Comparison of ENCODE assay signal across 24 mouse cellular contexts in genomic region chr1:156852872-156853271, GRCm38 (mm10). TPM values are rescaled to one million over a fixed set of nuclear protein-coding genes. Genes with fewer than 3 reads are reported as not detected.
DNase-seq lines count a peak whose midpoint lies in the region; ATAC-seq lines count a peak whose summit lies in the region.
"Had no signal": no experiment of that assay in that cellular context is flagged by ENCODE, and none has a peak within 500 bp of the region (broad histone marks: within the 10 kb centered on the region; RNA-seq: fewer than 3 reads in every experiment).

No protein-coding gene starts in this region.

- DNase-seq in heart, embryonic 10.5 days (ENCODE audit: low spot score), result no peak
- DNase-seq in heart, postnatal 14 days, result no peak
- DNase-seq in limb, embryonic 11.5 days (ENCODE audit: low spot score), result no peak
- DNase-seq in Muller cell, postnatal 12 days (ENCODE audit: inconsistent ontology term), result no peak
- no peak for DNase-seq in liver
- DNase-seq: adrenal gland, postnatal 10 days; cerebellum, adult 18-20 months; cerebellum, postnatal 25 days; gastrocnemius, postnatal 36 days; heart, adult 2 months; kidney, adult 8-10 months; kidney, postnatal 10 days; liver, postnatal 0 days; lung, postnatal 10 days; thymus, adult 2 months had no signal

- intact Hi-C loops in heart, postnatal 14 days (cut with DNase I), result no loop called here

- H3K9me3 ChIP-seq in heart, embryonic 10.5 days, result no peaks in the 10 kb centered on the region
- H3K9me3 ChIP-seq in neural tube, embryonic 13.5 days, result no peaks in the 10 kb centered on the region
- no peaks in the 10 kb centered on the region for H3K9me3 ChIP-seq in neural tube, embryonic 15.5 days (replicated peaks)
- H3K9me3 ChIP-seq in limb, embryonic 11.5 days (ENCODE audit: control insufficient read depth, low read length), result no peaks in the 10 kb centered on the region
- H3K9me3 ChIP-seq: heart, embryonic 15.5 days; midbrain, embryonic 13.5 days had no signal

- no peak for ATAC-seq in neural tube, embryonic 13.5 days (ENCODE audit: low read depth)
- ATAC-seq in neural tube, embryonic 15.5 days (ENCODE audit: low FRiP score), result no peak
- peak; percentile 62; the same call in 1 of the 2 replicates for ATAC-seq in limb, embryonic 11.5 days (ENCODE audit: insufficient number of reproducible peaks, low FRiP score, low TSS enrichment, low read depth)
- no peak for ATAC-seq in erythroblast, adult 5-6 weeks (replicated peaks; ENCODE audit: low FRiP score, poor library complexity, severe bottlenecking)
- ATAC-seq: hindbrain, postnatal 0 days; liver, postnatal 0 days; midbrain, embryonic 13.5 days had no signal

- H3K9ac ChIP-seq in neural tube, embryonic 13.5 days, result no peak overlapping the region
- H3K9ac ChIP-seq in neural tube, embryonic 15.5 days (replicated peaks), result no peak overlapping the region
- no peak overlapping the region for H3K9ac ChIP-seq in limb, embryonic 11.5 days (ENCODE audit: low read length)
- H3K9ac ChIP-seq: heart, embryonic 15.5 days; liver, postnatal 0 days; midbrain, embryonic 13.5 days had no signal

- H3K27me3 ChIP-seq in heart, embryonic 10.5 days (ENCODE audit: insufficient read depth, poor library complexity, severe bottlenecking), result no peaks in the 10 kb centered on the region
- no peaks in the 10 kb centered on the region for H3K27me3 ChIP-seq in neural tube, embryonic 13.5 days
- H3K27me3 ChIP-seq in neural tube, embryonic 15.5 days (replicated peaks), result no peaks in the 10 kb centered on the region
- H3K27me3 ChIP-seq in limb, embryonic 11.5 days (ENCODE audit: control insufficient read depth, insufficient read depth, low read length), result no peaks in the 10 kb centered on the region
- H3K27me3 ChIP-seq: heart, embryonic 15.5 days; midbrain, embryonic 13.5 days had no signal

- 79% methylated on average over 5 of the region's 5 CpGs for WGBS in heart, embryonic 10.5 days
- 72% methylated on average over 5 of the region's 5 CpGs for WGBS in neural tube, embryonic 13.5 days
- 69% methylated on average over 5 of the region's 5 CpGs for WGBS in neural tube, embryonic 15.5 days
- WGBS in limb, embryonic 11.5 days, result 54% methylated on average over 5 of the region's 5 CpGs

- H3K36me3 ChIP-seq in heart, embryonic 10.5 days, result no peaks in the 10 kb centered on the region
- peaks cover 13% of the 10 kb centered on the region; the same call in 1 of the 2 replicates for H3K36me3 ChIP-seq in neural tube, embryonic 13.5 days
- H3K36me3 ChIP-seq in neural tube, embryonic 15.5 days, result 0 out of 2 replicates have a peak, but pooled peaks cover 3% of the 10 kb centered on the region
- no peaks in the 10 kb centered on the region for H3K36me3 ChIP-seq in limb, embryonic 11.5 days (ENCODE audit: control insufficient read depth, insufficient read depth, low read length)
- H3K36me3 ChIP-seq: heart, embryonic 15.5 days had no signal

- peak overlapping the region; percentile 22; the same call in 1 of the 2 replicates for H3K27ac ChIP-seq in heart, embryonic 10.5 days
- H3K27ac ChIP-seq in neural tube, embryonic 13.5 days (replicated peaks), result 0 out of 2 replicates have a peak overlapping the region, but pooled peaks have one; percentile 18
- H3K27ac ChIP-seq in neural tube, embryonic 15.5 days (replicated peaks), result no peak overlapping the region
- peak overlapping the region; percentile 47 for H3K27ac ChIP-seq in limb, embryonic 11.5 days (replicated peaks; ENCODE audit: low read depth, low read length)
- H3K27ac ChIP-seq: heart, adult 2 months; heart, embryonic 15.5 days; hindbrain, postnatal 0 days; midbrain, embryonic 13.5 days had no signal

- H3K4me2 ChIP-seq in neural tube, embryonic 13.5 days, result no peak overlapping the region
- no peak overlapping the region for H3K4me2 ChIP-seq in neural tube, embryonic 15.5 days
- H3K4me2 ChIP-seq in limb, embryonic 11.5 days (ENCODE audit: low read depth, severe bottlenecking), result no peak overlapping the region
- H3K4me2 ChIP-seq: heart, embryonic 15.5 days; liver, embryonic 11.5 days; midbrain, embryonic 13.5 days had no signal

- H3K4me1 ChIP-seq in heart, embryonic 10.5 days, result peaks cover 9% of the 10 kb centered on the region
- 0 out of 2 replicates have a peak, but pooled peaks cover 3% of the 10 kb centered on the region for H3K4me1 ChIP-seq in neural tube, embryonic 13.5 days (replicated peaks)
- H3K4me1 ChIP-seq in neural tube, embryonic 15.5 days, result no peaks in the 10 kb centered on the region
- H3K4me1 ChIP-seq in limb, embryonic 11.5 days (ENCODE audit: control insufficient read depth, insufficient read depth, low read length), result 0 out of 2 replicates have a peak, but pooled peaks cover 6% of the 10 kb centered on the region
- H3K4me1 ChIP-seq: heart, embryonic 15.5 days; midbrain, embryonic 13.5 days had no signal

- no peak overlapping the region for H3K4me3 ChIP-seq in heart, embryonic 10.5 days
- no peak overlapping the region for H3K4me3 ChIP-seq in neural tube, embryonic 13.5 days
- H3K4me3 ChIP-seq in neural tube, embryonic 15.5 days (replicated peaks), result no peak overlapping the region
- no peak overlapping the region for H3K4me3 ChIP-seq in limb, embryonic 11.5 days (ENCODE audit: low read depth, low read length)
- H3K4me3 ChIP-seq: heart, adult 2 months; heart, embryonic 15.5 days; midbrain, embryonic 13.5 days had no signal

RNA-seq across cellular contexts. Expression of gene Angptl1, which starts 14.5 kb away (rescaled TPM):
- polyA plus RNA-seq in heart, embryonic 10.5 days (2016; fragmentation: Nextera tagmentation; extraction: Ambion mirVana), result 0.79 and 1.9 TPM in 2 replicates
- 1 to 10 TPM; 2.3 to 3.1 TPM for total RNA-seq in heart, postnatal 14 days (2021)
- polyA plus RNA-seq in neural tube, embryonic 13.5 days (2015; fragmentation: Nextera tagmentation; extraction: Ambion mirVana), result 3.5 and 8.0 TPM in 2 replicates
- polyA plus RNA-seq in neural tube, embryonic 15.5 days (2015; fragmentation: Nextera tagmentation; extraction: Ambion mirVana), result 3.2 and 3.8 TPM in 2 replicates
- polyA plus RNA-seq in limb, embryonic 11.5 days (2014; fragmentation: Nextera tagmentation; extraction: Ambion mirVana), result 6.6 and 7.0 TPM in 2 replicates
- total RNA-seq in erythroblast, adult 5-6 weeks (2015; ENCODE audit: low replicate concordance), result not detected in 2 replicates
- not detected in 2 replicates for total RNA-seq in erythroblast, adult 5-6 weeks (2017; ENCODE audit: low replicate concordance)
- total RNA-seq: hematopoietic stem cell, adult 5-6 weeks; megakaryocyte progenitor cell, adult 5-6 weeks had no signal
